Mouse (Mus musculus): ENCODE data around the gene Ctnnb1. TPM values are rescaled to one million over a fixed set of nuclear protein-coding genes. Genes with fewer than 3 reads are reported as not detected.

Gene Ctnnb1
- polyA plus RNA-seq, 2 experiments, result 486 to 783 TPM

DNA sequence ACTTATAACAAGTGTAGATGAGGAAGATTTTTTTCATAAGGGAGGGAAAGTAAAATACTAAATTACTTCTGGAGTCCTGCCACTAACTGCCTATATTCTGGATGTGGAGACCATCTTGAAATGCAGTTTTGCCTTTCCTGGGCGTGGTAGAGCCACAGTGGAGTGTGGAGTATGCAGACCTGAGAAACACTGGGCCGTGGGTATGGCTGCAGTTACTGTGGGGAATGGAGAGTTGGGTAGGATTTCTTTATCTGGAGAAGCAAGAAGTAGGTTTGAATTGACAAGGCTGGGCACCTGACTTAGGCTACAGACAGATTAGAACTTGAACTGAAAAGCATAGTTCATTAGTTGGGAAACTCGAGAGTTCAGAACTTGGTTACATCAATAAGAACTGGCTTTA lies 15.2 kb downstream of the Ctnnb1 start:
- 58% methylated on average over 3 of the region's 3 CpGs for WGBS
- no peak overlapping the region for H3K27ac ChIP-seq (replicated peaks; ENCODE audit: low read depth, low read length)
- no peak overlapping the region for H3K9ac ChIP-seq (ENCODE audit: low read depth, low read length, severe bottlenecking)
- ATAC-seq (ENCODE audit: low FRiP score, low read depth), result no peak
- H3K4me1 ChIP-seq (ENCODE audit: control insufficient read depth, insufficient read depth, low read length), result peaks cover 40% of the 10 kb centered on the region
- H3K36me3 ChIP-seq (ENCODE audit: control insufficient read depth, insufficient read depth, low read length), result peaks cover 18% of the 10 kb centered on the region
- no peaks in the 10 kb centered on the region for H3K27me3 ChIP-seq (ENCODE audit: control insufficient read depth, insufficient read depth, low read length)
- no peak overlapping the region for H3K4me3 ChIP-seq (replicated peaks; ENCODE audit: low read length)
- no peak for TF ChIP-seq POLR2A (IDR thresholded peaks at IDR 0.05; ENCODE audit: borderline replicate concordance, extremely low read depth, insufficient read depth, insufficient read length)
- no peaks in the 10 kb centered on the region for H3K9me3 ChIP-seq (ENCODE audit: control insufficient read depth, low read length)
- no peak for DNase-seq (ENCODE audit: low spot score)
- no peak overlapping the region for H3K4me2 ChIP-seq (replicated peaks; ENCODE audit: low read depth, low read length, severe bottlenecking)

DNA sequence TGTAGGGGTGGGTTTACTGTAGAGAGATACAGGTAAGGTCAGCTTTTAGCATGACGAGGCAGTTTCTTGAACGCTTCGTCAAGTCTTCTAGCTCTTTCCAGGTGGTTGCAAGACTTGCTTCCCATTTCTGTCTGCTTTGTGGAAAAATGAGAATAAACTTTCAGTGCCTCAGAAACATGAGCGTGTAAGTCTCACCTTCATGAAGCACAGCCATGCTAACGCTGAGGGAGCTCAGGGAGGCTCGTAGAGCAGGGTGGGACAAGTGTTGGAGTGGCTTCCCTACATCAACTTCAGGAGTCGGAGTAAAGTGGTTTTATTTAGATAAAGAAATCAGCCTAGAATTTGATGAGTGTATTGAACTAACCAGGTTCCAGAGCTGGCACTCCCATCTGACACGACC lies 17.1 kb downstream of the Ctnnb1 start:
- no peak overlapping the region for H3K4me2 ChIP-seq (replicated peaks; ENCODE audit: low read depth, low read length, severe bottlenecking)
- H3K9me3 ChIP-seq (ENCODE audit: control insufficient read depth, low read length), result no peaks in the 10 kb centered on the region
- DNase-seq (ENCODE audit: low spot score) (no peak), ATAC-seq (ENCODE audit: low FRiP score, low read depth) (no peak)
- H3K36me3 ChIP-seq (ENCODE audit: control insufficient read depth, insufficient read depth, low read length), result peaks cover 22% of the 10 kb centered on the region
- no peaks in the 10 kb centered on the region for H3K27me3 ChIP-seq (ENCODE audit: control insufficient read depth, insufficient read depth, low read length)
- no peak for TF ChIP-seq POLR2A (IDR thresholded peaks at IDR 0.05; ENCODE audit: borderline replicate concordance, extremely low read depth, insufficient read depth, insufficient read length)
- peaks cover 31% of the 10 kb centered on the region for H3K4me1 ChIP-seq (ENCODE audit: control insufficient read depth, insufficient read depth, low read length)
- H3K27ac ChIP-seq (replicated peaks; ENCODE audit: low read depth, low read length), result no peak overlapping the region
- no peak overlapping the region for H3K4me3 ChIP-seq (replicated peaks; ENCODE audit: low read length)
- WGBS, result 70% methylated on average over 8 of the region's 8 CpGs
- H3K9ac ChIP-seq (ENCODE audit: low read depth, low read length, severe bottlenecking), result no peak overlapping the region

DNA sequence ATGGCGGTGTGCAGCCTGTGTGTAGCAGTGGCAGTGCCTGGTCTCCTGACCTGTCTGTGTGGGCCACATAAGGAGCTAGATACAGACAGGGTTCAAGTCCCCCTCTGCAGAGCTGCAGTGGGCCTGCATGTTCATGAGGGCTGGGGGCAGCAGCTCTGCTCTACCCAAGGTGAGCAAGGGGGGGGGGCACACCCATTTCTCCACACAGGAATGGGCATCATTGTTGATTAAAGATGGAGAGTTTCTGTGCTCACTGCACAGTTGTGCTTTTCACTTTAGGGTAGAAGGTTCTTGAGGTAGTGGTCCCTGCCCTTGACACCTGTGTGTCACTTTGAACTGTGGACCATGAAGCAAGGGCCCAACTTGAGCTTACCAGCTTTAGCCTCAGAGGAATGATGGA lies 19.8 kb downstream of the Ctnnb1 start:
- Histone ChIP-seq H3K9ac (ENCODE audit: low read depth, low read length, severe bottlenecking) (no peak overlapping the region), H3K9me3 (ENCODE audit: control insufficient read depth, low read length) (no peaks in the 10 kb centered on the region), H3K4me3 (replicated peaks; ENCODE audit: low read length) (no peak overlapping the region), H3K4me2 (replicated peaks; ENCODE audit: low read depth, low read length, severe bottlenecking) (no peak overlapping the region), H3K36me3 (ENCODE audit: control insufficient read depth, insufficient read depth, low read length) (peaks cover 40% of the 10 kb centered on the region), H3K27ac (replicated peaks; ENCODE audit: low read depth, low read length) (no peak overlapping the region), H3K27me3 (ENCODE audit: control insufficient read depth, insufficient read depth, low read length) (no peaks in the 10 kb centered on the region), H3K4me1 (ENCODE audit: control insufficient read depth, insufficient read depth, low read length) (peaks cover 25% of the 10 kb centered on the region)
- ATAC-seq (ENCODE audit: low FRiP score, low read depth) (no peak), DNase-seq (ENCODE audit: low spot score) (no peak)
- no peak for TF ChIP-seq POLR2A (IDR thresholded peaks at IDR 0.05; ENCODE audit: borderline replicate concordance, extremely low read depth, insufficient read depth, insufficient read length)
- WGBS, result 90% methylated on average over 1 of the region's 1 CpGs

DNA sequence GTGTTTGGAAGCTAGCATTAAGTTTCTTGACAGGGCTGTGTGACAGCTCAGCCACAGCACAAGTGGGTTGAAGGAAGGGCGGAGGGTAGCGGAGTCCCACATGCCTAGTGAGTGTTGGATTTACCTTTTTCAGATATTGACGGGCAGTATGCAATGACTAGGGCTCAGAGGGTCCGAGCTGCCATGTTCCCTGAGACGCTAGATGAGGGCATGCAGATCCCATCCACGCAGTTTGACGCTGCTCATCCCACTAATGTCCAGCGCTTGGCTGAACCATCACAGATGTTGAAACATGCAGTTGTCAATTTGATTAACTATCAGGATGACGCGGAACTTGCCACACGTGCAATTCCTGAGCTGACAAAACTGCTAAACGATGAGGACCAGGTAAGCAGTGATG lies 21.7 kb downstream of the Ctnnb1 start:
- no peak for ATAC-seq (ENCODE audit: low FRiP score, low read depth)
- no peak for TF ChIP-seq POLR2A (IDR thresholded peaks at IDR 0.05; ENCODE audit: borderline replicate concordance, extremely low read depth, insufficient read depth, insufficient read length)
- WGBS, result 93% methylated on average over 12 of the region's 12 CpGs

DNA sequence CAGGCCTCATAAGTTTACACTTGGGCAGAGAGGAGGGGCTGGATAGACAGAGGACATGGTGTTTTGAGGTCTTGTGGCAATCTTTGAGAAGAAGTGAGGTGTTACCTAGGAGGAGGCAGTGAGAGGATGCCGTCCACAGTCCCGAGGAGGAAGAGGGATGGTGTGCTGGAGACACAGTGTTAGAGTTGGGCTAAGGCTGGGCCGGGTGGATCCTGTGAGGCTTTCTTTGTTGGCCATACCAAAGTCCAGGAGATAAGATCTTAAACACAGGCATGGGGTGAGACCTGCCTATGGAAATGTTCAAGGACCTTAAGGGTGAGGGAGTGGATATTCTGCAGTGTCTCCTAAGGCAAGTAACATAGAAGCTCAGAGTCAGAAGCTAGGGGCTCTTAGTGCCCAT lies 22.9 kb downstream of the Ctnnb1 start:
- H3K4me2 ChIP-seq (replicated peaks; ENCODE audit: low read depth, low read length, severe bottlenecking), result no peak overlapping the region
- WGBS, result 93% methylated on average over 3 of the region's 3 CpGs
- H3K36me3 ChIP-seq (ENCODE audit: control insufficient read depth, insufficient read depth, low read length), result peaks cover 71% of the 10 kb centered on the region
- H3K27me3 ChIP-seq (ENCODE audit: control insufficient read depth, insufficient read depth, low read length), result no peaks in the 10 kb centered on the region
- H3K27ac ChIP-seq (replicated peaks; ENCODE audit: low read depth, low read length), result no peak overlapping the region
- no peak for TF ChIP-seq POLR2A (IDR thresholded peaks at IDR 0.05; ENCODE audit: borderline replicate concordance, extremely low read depth, insufficient read depth, insufficient read length)
- ATAC-seq (ENCODE audit: low FRiP score, low read depth), result no peak
- DNase-seq (ENCODE audit: low spot score), result no peak
- H3K9ac ChIP-seq (ENCODE audit: low read depth, low read length, severe bottlenecking), result no peak overlapping the region
- no peaks in the 10 kb centered on the region for H3K9me3 ChIP-seq (ENCODE audit: control insufficient read depth, low read length)
- peaks cover 18% of the 10 kb centered on the region for H3K4me1 ChIP-seq (ENCODE audit: control insufficient read depth, insufficient read depth, low read length)
- H3K4me3 ChIP-seq (replicated peaks; ENCODE audit: low read length), result no peak overlapping the region

More for the DNA sequence above, 21.7 kb downstream of the Ctnnb1 start:
- no peak overlapping the region for H3K9ac ChIP-seq (ENCODE audit: low read depth, low read length, severe bottlenecking)
- H3K4me1 ChIP-seq (ENCODE audit: control insufficient read depth, insufficient read depth, low read length), result peaks cover 23% of the 10 kb centered on the region
- H3K4me2 ChIP-seq (replicated peaks; ENCODE audit: low read depth, low read length, severe bottlenecking), result no peak overlapping the region
- H3K36me3 ChIP-seq (ENCODE audit: control insufficient read depth, insufficient read depth, low read length), result peaks cover 59% of the 10 kb centered on the region
- H3K27ac ChIP-seq (replicated peaks; ENCODE audit: low read depth, low read length), result no peak overlapping the region
- H3K27me3 ChIP-seq (ENCODE audit: control insufficient read depth, insufficient read depth, low read length), result no peaks in the 10 kb centered on the region
- H3K9me3 ChIP-seq (ENCODE audit: control insufficient read depth, low read length), result no peaks in the 10 kb centered on the region
- no peak overlapping the region for H3K4me3 ChIP-seq (replicated peaks; ENCODE audit: low read length)
- DNase-seq (ENCODE audit: low spot score), result no peak

DNA sequence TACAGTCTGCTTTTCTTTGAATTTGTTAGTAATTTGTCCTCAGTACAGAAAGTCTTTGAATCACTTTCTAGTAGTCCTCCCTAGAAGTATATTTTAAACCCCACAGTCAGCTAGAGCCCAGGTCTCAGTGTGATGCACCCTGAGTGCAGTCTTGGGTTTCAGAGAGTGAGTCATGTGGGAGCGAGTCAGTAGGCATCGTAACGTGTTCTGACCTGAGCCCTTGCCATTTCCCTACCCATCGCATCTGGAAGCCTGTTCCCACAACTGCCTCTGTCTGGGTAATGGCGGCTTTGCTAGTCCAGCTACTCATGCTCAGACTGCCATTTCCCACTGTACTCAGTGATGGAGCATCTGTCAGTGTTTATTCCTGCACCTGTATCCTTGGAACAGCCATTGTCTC lies 29.0 kb downstream of the Ctnnb1 start:
- H3K27ac ChIP-seq (replicated peaks; ENCODE audit: low read depth, low read length), result no peak overlapping the region
- 0 out of 2 replicates have a peak, but pooled peaks cover 1% of the 10 kb centered on the region for H3K4me1 ChIP-seq (ENCODE audit: control insufficient read depth, insufficient read depth, low read length)
- WGBS, result 83% methylated on average over 5 of the region's 5 CpGs
- no peak overlapping the region for H3K4me3 ChIP-seq (replicated peaks; ENCODE audit: low read length)
- H3K9me3 ChIP-seq (ENCODE audit: control insufficient read depth, low read length), result no peaks in the 10 kb centered on the region
- no peak overlapping the region for H3K9ac ChIP-seq (ENCODE audit: low read depth, low read length, severe bottlenecking)
- no peak for DNase-seq (ENCODE audit: low spot score)
- H3K27me3 ChIP-seq (ENCODE audit: control insufficient read depth, insufficient read depth, low read length), result no peaks in the 10 kb centered on the region
- peaks cover 100% of the 10 kb centered on the region for H3K36me3 ChIP-seq (ENCODE audit: control insufficient read depth, insufficient read depth, low read length)
- no peak for TF ChIP-seq POLR2A (IDR thresholded peaks at IDR 0.05; ENCODE audit: borderline replicate concordance, extremely low read depth, insufficient read depth, insufficient read length)
- no peak overlapping the region for H3K4me2 ChIP-seq (replicated peaks; ENCODE audit: low read depth, low read length, severe bottlenecking)
- no peak for ATAC-seq (ENCODE audit: low FRiP score, low read depth)
